Mouse (Mus musculus): Measurements from ENCODE around the gene Samd14.

The Samd14 gene

DNA sequence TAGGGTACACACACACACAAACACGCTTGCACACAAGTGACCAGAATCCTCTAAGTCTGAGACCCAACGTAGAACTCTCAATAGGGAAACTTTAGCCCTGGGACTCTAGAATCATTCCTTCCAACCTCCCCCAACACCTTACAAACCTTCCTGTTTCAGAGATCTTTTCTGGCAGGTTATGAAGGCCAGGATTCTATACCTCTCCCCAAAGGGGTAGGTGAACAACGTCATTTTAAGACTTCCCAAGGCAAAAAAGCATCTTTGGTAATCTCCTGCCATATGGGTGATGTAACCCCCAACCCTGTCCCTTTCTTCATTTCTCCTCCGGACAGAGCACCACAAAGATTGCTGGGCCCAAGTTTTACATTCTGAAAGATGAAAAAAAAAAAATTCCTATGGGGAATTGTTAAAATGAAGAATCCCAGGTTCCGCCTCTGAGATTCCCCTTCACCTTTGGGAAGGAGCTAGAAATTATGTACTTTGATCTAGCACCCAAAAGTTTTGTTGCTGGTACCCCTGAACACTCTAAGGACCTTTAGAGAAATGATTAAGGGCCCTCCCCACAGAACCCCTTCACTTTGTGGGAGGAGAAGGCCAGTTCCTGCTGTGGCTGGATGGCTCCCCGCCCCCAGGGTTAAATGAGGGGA lies 19.5 kb upstream of the Samd14 start:
- DNase-seq, result no peak

DNA sequence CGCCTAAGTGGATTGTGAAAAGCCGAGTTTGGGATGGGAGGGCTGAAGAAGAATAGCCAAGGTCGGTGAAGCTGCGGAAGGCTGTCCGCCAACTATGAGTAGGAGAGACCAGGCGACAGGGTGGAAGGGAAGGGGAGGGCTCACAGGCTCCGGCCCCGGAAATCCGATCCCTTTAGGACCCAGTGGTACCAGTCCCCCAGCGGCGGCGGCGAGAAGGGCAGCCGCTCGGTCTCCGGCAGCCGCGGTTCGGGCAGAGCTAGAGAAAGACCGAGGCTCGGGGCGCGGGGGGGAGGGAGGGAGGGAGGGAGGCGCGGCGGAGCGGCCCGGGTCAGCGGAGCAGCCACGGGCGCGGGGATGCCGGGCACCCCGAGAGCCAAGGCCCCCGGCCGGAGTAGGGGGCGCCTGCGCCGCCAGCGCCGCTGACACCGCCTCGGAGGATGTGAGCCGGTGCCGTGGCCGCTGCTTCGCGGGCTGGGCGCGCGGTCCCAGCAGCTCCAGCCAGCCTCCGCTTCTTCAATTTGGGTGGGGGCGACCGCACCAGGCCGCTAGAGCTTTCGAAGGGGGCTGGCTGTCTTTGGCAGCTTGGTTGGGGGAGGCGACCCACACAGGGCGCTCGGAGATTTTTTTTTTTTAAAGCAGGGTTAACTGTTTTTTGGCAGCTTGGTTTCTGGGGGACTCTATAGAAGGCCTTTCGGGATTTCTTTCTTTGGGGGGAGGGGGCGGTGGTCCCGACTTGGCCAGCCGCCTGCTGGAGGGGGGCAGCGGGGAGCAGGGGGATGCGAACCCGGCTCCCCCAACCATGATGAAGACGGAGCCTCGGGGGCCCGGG lies 18.7 kb upstream of the Samd14 start, which contains the start of gene Ppp1r9b:
Gene Ppp1r9b (plus strand): TSS at position 287 of the 829 bp plus-strand sequence.
- peak; percentile 96 for DNase-seq

DNA sequence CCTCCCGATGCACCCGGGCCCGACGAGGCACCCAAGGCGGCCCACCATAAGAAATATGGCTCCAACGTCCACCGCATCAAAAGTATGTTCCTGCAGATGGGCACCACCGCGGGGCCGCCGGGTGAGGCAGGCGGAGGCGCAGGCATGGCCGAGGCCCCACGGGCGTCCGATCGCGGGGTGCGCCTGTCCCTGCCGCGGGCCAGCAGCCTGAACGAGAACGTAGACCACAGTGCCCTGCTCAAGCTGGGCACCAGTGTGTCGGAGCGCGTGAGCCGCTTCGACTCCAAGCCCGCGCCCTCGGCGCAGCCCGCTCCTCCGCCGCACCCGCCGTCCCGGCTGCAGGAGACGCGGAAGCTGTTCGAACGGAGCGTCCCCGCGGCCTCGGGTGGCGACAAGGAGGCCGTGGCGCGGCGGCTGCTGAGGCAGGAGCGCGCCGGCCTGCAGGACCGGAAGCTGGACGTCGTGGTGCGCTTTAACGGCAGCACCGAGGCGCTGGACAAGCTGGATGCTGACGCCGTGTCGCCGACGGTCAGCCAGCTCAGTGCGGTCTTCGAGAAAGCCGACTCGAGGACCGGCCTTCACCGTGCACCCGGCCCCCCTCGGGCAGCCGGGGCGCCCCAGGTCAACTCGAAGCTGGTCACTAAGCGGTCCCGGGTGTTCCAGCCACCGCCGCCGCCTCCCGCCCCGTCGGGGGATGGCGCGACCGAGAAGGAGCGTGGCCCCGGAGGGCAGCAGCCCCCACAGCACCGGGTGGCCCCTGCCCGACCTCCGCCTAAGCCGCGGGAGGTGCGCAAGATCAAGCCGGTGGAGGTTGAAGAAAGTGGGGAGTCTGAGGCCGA lies 17.8 kb upstream of the Samd14 start:
- peak; percentile 77 for DNase-seq

DNA sequence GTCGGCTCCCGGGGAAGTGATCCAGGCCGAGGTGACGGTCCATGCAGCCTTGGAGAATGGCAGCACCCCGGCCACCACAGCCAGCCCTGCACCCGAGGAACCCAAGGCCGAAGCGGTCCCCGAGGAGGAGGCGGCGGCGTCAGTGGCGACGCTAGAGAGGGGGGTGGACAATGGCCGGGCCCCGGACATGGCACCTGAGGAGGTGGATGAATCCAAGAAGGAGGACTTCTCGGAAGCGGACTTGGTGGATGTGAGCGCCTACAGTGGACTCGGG lies 17.3 kb upstream of the Samd14 start:
- DNase-seq, result no peak

DNA sequence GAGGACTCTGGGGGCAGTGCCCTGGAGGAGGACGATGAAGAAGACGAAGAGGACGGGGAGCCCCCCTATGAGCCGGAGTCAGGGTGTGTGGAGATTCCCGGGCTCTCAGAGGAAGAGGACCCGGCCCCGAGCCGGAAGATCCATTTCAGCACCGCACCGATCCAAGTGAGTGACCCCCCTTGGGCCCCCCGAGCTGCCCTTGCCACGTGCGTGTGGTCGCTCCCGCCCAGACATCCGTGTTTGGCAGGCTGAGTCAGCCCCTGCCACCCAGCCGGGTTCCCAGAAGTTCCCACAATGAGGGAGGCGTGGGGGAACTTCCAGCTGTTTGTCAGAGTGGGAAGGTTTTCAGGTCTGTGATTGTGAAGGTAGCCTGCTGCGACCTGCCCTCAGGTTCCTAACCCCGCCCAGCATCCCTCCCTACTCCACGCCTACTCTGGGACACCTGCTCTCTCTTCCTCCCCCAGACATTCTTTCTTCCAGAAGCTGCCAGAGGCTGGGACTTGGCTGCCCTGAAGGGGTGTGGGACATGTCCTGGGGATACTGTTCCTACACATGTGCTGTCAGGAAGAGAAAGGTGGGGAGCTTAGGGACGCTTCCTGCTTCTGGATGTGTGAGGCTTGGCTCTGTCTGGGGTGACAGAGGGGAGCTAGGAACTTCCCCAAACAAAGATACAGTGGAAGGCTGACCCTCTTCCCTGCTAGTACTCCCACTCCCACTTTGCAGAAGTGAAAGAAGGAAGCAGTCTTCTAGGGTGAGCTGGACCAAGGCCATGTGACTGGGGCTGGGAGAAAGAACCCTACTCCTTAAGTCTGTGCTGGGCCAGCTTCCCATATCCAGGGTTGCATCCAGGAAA lies 16.7 kb upstream of the Samd14 start:
- peak; percentile 69 for DNase-seq

DNA sequence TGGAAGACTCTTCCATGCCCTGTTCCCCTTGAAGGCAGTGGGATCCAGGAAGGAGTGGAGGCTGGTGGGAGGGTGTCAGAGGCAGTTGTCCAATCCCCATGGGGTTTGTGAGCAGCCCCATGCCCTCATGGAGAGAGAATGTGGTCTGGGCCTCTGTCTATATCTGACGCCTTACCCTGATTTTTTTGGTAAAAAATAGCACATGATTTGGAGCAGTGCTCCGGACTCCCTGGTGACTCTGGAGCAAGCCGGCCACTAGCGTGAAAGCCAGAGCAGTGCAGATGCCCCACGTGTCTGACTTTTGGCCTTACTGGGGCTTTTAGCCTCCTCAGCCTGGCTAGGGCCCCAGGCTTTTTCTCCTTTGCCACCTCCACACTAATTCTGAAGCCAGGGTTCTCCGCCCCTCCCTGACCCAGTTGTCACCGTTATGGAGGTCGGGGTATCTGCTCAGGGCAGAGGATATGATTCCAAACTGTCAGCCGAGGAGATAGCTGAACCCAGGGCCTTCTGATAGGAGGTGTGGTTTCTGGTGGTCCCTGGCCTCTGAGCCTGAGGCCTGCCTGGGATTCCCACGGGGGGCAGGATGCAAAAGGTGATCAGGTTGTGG lies 15.4 kb upstream of the Samd14 start:
- DNase-seq, result no peak

DNA sequence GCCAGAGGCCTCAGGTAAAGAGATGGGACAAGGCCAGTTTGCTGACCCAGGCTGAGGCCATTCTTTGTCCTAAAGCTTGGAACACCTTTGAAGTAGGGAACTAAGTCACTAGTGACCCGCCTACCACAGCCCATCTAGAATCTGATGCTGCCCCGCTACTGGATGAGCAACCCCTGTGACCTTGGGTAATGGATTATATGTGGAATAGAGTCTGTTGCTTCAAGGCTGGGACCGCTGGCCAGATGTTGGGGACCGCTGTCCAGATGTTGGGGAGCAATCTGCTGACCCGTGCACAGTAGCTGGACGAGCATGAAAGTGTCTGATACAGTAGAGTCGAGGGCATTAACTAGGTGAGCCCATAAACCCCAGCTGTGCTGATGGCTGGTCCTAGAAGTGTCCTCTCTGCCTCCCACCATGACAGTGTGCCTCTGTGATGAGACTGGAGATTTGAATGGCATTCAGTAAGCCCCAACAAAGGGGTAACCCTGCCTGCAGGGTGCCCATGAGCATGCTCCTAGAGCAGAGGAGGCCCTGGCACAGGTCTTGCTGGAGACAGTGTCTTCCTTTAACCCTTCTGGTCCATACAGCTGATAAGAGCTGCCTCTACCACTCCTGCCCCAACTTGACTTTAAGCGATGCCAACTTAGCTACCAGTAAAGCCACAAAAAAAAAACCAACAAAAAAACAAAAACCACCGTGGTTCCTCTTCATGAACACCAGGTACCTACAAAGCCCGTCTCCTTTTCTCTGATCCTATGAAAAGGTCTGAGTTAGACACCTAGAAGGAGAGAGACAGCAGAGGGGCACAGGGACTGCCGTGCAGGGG lies 14.5 kb upstream of the Samd14 start:
- no peak for DNase-seq

DNA sequence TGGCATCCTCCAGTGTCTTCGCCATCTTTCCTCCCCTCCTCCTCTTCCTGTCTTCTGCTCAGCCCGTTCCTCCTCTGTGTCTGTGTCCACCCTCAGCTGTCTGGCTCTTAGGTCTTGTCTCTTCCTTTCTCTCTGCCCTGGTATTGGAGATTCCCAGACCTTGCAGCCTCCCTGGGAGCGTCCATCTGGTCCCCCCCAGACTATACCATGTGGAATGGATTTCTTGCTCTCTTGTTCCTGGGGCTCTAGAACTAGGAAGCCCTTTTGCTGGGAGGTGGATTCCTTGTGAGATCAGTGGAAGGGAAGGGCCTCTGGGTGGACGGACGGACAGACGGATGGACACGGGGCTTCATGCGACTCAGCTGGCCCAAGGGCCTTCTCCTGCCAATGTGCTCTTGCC lies 13.6 kb upstream of the Samd14 start:
- DNase-seq, result no peak

DNA sequence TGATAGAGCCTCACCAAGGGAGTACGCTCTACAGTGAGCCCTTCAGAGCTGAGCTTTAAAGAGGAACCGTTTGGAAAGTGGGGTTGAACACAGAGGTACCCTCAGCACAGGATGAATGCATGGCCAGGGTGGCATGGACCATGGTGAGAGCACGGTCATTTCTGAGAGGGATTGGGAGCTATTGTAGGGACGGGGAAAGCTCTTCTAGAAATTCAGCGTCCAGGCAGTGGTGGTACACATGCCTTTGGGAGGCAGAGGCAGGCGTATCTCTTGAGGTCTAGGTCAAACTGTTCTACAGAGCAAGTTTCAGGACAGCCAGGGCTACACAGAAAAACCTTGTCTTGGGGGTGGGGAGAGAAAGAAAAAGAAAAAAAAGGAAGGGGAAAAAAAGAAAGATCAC lies 12.7 kb upstream of the Samd14 start:
- no peak for DNase-seq

DNA sequence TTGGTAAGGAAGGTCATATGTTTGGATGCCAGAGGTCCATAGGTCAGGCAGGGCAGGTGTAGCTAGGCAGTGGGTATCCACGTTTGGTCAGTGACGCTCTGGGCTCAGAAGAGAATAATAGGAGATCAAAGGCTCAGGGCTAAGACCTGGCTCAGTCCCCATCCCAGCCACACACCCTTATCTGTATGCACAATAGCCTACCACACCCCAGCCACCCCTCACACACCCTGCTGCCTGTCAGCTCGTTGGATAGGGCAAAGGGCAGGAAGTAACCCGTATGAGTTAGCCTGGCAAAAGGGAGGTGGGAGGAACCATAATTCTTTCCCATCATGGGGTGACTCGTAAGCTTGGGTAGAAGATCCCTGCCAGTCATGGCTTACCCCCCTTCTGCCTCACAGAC lies 12.1 kb upstream of the Samd14 start:
- no peak for DNase-seq

DNA sequence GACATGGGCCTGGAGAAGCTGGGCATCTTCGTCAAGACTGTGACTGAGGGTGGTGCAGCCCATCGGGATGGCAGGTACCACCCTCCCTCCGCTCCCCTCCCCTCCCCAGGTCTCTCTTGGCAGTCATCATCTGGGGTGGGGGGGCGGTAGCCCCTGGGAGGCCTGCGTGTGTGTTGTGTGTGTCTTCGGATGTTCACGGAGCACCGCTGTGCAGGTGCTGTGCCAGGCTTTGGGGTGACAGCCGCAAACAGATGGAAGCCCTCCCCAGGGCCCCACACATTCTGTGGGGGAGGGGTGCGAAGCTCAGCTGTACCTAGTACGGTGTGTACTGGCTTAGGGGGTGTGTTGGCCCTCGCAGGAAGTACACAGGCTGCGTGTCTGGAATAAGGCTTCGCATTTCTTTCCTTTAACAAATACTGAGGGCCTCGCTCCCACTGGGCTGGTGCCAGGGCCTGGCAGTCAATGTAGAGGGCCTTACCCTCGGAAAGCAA lies 11.6 kb upstream of the Samd14 start:
- DNase-seq, result no peak

DNA sequence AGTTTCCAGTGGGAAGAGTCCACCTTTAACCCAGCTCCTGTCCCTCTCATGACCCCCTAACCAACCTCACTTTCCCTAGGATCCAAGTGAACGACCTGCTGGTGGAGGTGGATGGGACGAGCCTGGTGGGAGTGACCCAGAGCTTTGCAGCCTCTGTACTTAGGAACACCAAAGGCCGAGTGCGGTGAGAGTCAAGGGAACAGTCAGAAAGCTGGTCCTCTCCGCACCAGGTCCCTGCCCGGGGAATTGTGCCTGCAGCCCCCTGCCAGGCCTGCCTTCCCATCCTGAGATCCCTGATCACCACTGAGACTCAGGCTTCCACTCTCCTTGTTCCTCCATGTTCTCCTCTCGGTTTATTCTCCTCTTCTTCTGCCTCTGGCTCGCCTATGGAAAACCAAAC lies 9.6 kb upstream of the Samd14 start:
- DNase-seq, result no peak

DNA sequence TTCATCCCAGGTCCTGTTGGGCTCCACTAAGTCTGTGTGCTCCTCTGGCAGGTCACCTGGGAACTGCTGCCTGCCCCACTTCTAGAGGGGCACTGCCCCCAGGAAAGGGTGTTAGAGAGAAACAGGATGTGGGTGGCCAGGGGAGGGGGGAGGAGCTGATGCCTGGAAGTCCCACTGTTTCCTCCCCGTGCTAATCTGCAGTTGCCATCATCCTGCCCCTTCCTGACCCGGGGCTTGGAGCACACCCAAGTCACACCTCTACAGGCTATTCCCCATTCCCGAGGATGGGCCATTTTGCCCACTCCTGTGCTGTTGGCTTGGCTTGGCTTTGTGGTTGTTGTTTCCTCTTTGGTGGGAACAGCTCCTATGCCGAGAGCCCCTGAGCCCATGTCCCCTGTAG lies 9.1 kb upstream of the Samd14 start:
- DNase-seq, result peak; percentile 82

DNA sequence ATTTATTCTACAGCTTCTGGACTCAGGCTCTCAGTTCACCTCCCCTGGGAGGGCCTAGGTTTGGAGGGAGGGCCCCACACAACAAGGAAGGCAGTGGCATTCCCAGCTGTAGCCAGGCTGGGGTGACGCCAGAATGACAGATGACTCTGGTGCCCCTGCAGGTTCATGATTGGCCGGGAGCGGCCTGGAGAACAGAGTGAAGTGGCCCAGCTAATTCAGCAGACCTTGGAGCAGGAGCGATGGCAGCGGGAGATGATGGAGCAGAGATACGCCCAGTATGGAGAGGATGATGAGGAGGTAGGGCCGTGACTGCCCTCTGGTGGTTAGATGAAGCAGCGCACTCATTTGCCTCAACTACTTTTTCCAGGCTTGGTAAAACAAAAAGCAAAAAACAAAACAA lies 8.6 kb upstream of the Samd14 start:
- DNase-seq, result peak; percentile 84

DNA sequence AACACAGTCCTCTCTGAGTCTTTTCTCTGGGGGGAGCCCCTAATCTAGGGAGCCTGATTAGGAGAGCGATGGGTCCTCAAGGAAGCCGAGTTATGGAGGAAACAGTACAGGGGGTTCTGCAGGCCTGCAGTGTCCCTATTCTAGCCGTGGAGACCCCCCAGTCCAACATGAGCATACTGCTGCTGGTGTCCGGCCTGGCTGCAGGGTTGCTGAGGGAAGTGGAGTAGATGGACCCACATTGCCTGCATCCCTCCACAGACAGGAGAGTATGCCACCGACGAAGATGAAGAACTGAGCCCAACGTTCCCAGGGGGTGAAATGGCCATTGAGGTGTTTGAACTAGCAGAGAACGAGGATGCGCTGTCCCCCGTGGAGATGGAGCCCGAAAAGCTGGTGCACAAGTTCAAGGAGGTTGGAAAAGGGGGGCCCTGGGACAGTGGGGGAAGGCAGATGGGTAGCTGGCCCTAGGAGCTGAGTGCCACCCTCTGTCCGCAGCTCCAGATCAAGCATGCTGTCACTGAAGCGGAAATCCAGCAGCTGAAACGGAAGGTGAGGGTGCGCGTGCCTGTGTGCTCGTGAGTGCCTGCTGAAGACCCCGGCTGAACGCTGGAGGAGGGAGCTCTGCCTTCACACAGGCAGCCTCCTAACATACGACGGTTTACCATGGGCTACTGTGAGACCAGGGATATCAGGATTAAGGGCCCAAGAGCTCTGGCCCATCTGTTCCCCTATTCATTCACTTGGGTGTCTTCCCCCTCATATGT lies 7.9 kb upstream of the Samd14 start:
- no peak for DNase-seq

DNA sequence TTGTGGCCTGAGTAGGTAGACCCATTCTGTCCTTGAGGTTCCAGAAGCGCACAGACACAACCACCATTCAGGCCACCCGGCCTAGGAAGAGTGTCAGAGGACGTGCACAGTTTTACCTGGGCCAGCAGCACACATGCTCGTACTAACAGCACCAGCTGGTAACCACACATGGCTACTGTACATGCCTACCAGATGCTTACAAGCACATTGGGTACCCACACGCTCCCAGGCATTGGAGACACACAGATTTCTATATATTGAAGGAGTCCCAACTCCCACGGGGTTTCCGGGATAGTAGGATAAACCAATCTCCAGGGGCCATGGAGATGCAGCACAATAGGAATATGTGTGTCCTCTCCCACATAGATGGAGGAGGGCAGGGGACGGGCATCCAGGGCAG lies 7.0 kb upstream of the Samd14 start:
- no peak for DNase-seq

DNA sequence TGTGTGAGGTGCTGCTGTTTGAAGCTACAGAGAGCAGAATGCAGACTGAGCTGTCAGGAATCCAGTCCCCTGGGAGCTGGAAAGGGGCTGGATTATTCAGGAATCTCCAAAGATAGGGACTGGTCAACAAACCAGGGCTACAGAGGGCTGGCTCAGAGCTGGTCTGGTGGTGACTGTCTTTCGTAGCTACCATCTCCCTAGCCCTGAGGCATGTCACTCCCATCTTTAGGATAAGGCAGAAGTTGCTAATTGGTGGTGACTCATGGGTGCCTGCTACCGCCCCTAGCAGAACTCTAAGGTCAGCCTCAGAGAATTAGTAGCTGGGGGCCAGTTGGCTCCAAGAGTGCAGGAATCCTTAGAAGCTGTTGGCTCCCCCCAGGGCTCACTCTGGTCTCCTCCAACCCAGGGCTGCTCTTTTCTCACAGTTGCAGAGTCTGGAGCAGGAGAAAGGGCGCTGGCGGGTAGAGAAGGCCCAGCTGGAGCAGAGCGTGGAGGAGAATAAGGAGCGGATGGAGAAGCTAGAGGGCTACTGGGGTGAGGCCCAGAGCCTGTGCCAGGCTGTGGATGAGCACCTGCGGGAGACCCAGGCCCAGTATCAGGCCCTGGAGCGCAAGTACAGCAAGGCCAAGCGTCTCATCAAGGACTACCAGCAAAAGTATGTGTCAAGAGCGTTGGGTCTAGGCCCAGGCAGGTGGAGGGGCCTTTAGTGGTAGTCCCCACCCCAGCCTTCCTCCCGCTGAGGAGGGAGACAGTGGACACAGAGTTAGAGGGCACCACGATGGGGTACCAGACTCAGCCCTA lies 5.3 kb upstream of the Samd14 start:
- DNase-seq, result no peak

DNA sequence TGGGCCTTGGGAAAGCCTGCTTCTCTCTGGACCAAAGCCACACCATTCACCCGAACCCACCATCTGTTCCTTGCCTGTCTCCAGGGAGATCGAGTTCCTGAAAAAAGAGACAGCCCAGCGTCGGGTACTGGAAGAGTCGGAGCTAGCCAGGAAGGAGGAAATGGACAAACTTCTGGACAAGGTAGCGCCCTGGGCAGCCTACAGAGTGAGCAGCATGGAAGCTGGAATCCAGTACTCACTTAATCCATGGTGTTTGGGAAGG lies 4.8 kb upstream of the Samd14 start:
- DNase-seq, result no peak

DNA sequence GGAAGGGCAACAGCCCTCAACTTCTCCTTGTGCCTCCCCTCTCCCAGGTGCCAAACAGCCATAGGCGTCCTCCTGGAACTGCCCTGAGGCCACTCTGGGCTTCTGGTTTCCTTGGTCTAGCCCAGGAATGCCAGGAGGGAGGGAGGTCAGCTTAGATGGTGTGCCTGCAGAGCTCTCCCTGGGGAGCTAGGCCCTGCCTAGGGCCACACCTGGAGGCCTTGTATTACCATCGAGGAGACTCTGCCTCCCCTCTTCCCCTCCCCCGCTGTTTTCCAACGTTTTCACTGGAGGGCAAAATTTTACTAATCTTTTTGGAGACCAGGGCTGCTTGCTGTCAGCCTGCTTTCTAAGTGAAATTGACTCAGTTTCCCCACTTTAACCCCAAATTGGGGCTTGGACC lies 3.6 kb upstream of the Samd14 start:
- peak; percentile 52 for DNase-seq

Data from kidney, postnatal 10 days (tissue).